Mouse (Mus musculus) liver, embryonic 14.5 days (tissue): ENCODE data around the gene H2-Eb1.

Experiments used
- CTCF ChIP-seq: IDR thresholded peaks from 2 replicates; pipeline ENCODE4 v1.5.1; 2016; ENCODE audit warnings: antibody characterized with exemption, low read depth, control low read depth
- EP300 ChIP-seq: IDR thresholded peaks from 2 replicates; pipeline ENCODE4 v1.6.1; 2016; ENCODE audit warnings: antibody characterized with exemption, low read depth

DNA sequence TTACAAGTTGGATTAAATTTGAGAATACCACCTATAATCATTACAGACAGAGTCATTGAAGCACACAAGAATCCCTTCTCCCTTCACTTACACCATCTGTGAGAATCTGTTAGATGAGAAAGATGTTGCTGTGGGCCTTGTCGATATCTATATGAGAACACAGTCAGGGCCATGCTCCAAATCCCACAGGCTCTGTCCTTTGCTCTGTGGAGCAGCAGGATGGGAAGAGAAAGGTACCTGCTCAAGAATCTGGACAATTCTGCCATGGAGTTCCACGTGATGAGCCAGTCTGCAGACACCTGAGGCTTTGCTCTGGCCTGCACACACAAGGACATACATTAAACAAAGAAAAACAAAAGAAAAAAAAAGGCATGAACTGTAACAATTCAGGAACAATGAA is 11.0 kb downstream of the H2-Eb1 start:
- TF ChIP-seq CTCF = no peak
- TF ChIP-seq EP300 = no peak
